Mouse (Mus musculus) ES-E14 (cell line): Measurements from ENCODE around the gene Ube2g1.

ENCODE experiments used
- CHD2 ChIP-seq: IDR thresholded peaks from 2 replicates; pipeline ENCODE4 v1.6.1; 2014; ENCODE audit warnings: mild to moderate bottlenecking, low read depth, low read length, inconsistent platforms
- HCFC1 ChIP-seq: IDR thresholded peaks from 2 replicates; pipeline ENCODE4 v1.6.1; 2012; ENCODE audit warnings: low read length, inconsistent platforms, borderline replicate concordance; ENCODE audit not compliant: insufficient read depth
- MAFK ChIP-seq: IDR thresholded peaks from 2 replicates; pipeline ENCODE4 v1.6.1; 2014; ENCODE audit warnings: mild to moderate bottlenecking, low read depth, low read length, inconsistent platforms; ENCODE audit not compliant: insufficient read depth
- ZNF384 ChIP-seq: IDR thresholded peaks from 2 replicates; pipeline ENCODE4 v1.6.1; 2012; ENCODE audit warnings: low read depth, low read length, inconsistent platforms

DNA sequence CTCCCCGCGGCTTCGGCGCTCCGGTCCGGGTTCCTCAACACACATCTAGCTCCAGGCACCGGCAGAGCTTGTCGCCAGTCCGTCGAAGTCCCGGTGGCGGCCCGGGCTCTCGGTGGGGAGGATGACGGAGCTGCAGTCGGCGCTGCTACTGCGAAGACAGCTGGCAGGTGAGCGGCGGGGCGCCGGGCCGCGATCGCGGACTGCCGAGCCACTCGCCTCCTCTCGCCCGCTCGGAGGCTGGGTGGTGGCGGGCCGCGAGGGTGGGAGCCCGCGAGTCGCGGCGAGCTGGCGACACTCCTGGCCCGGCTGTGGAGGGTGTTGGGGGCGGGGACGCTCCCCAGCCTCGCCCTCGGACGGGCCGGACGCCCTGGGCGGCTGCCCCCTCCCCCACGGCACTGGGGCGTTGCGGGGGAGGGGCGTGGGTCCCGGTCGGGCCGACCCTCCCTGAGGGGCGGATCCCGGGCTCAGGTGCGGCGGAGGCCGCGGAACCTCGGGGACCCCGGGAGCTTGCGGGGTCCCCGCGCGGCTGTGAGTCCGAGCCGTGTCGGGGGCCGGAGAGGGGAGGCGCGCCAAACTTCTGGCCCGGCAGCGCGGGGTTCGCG, 487 bp downstream of the Ube2g1 start:
- TF ChIP-seq CHD2 (no peak), HCFC1 (0 out of 2 replicates have a peak, but pooled peaks have one; percentile 19), ZNF384 (no peak), MAFK (no peak)
